Comparison of ENCODE assay signal across 8 mouse cellular contexts in the genomic region with DNA sequence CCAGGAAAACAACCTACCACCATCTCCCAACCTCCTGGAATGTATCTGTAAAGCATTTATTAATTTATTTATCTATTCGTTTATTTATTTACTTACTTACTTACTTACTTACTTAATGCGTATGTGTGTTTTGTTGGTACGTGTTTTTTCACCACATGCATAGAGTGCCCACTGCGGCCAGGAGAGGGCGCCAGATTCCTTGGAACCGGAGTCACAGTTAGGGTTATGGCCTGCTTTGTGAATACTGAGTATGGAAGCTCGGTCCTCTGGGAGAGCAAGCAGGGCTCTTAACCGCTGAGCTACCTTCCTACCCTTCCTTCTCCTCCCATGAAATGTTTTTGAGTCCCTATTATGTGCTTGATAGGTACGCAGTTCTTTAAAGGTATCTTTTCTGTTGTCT. TPM values are rescaled to one million over a fixed set of nuclear protein-coding genes. Genes with fewer than 3 reads are reported as not detected.
DNase-seq lines count a peak whose midpoint lies in the region; ATAC-seq lines count a peak whose summit lies in the region.

No protein-coding gene starts in this region.

- ATAC-seq in monocyte, adult 5-6 weeks (replicated peaks; ENCODE audit: insufficient number of reproducible peaks, low FRiP score, low TSS enrichment, poor library complexity, severe bottlenecking): no peak
- ATAC-seq in forebrain, embryonic 16.5 days: peak; percentile 62; the same call in 1 of the 2 replicates
- ATAC-seq in kidney, embryonic 14.5 days (ENCODE audit: low FRiP score, low TSS enrichment): peak; percentile 28; the same call in 1 of the 2 replicates
- peak; percentile 48; the same call in 1 of the 2 replicates for ATAC-seq in liver, embryonic 13.5 days (ENCODE audit: low read depth)

- no peaks in the 10 kb centered on the region for H3K9me3 ChIP-seq in forebrain, embryonic 16.5 days (ENCODE audit: control insufficient read depth, low read length)
- H3K9me3 ChIP-seq in kidney, embryonic 14.5 days (ENCODE audit: control insufficient read depth, low read length): no peaks in the 10 kb centered on the region
- H3K9me3 ChIP-seq in liver, embryonic 13.5 days (replicated peaks): no peaks in the 10 kb centered on the region

- H3K27ac ChIP-seq in forebrain, embryonic 16.5 days (ENCODE audit: low read length): no peak overlapping the region
- H3K27ac ChIP-seq in kidney, embryonic 14.5 days (ENCODE audit: low read depth, low read length): no peak overlapping the region
- no peak overlapping the region for H3K27ac ChIP-seq in liver, embryonic 13.5 days

- H3K4me3 ChIP-seq in forebrain, embryonic 16.5 days (replicated peaks; ENCODE audit: low read length): no peak overlapping the region
- H3K4me3 ChIP-seq in kidney, embryonic 14.5 days (ENCODE audit: low read length): no peak overlapping the region
- no peak overlapping the region for H3K4me3 ChIP-seq in liver, embryonic 13.5 days (replicated peaks)

- H3K4me2 ChIP-seq in forebrain, embryonic 16.5 days (ENCODE audit: low read length): no peak overlapping the region
- H3K4me2 ChIP-seq in kidney, embryonic 14.5 days (replicated peaks; ENCODE audit: low read depth, low read length): no peak overlapping the region
- H3K4me2 ChIP-seq in liver, embryonic 13.5 days: no peak overlapping the region

- peaks cover 15% of the 10 kb centered on the region for H3K4me1 ChIP-seq in forebrain, embryonic 16.5 days (replicated peaks; ENCODE audit: control insufficient read depth, insufficient read depth, low read length)
- H3K4me1 ChIP-seq in kidney, embryonic 14.5 days (ENCODE audit: control insufficient read depth, insufficient read depth, low read length): no peaks in the 10 kb centered on the region
- peaks cover 8% of the 10 kb centered on the region for H3K4me1 ChIP-seq in liver, embryonic 13.5 days (replicated peaks)

- peaks cover 17% of the 10 kb centered on the region; the same call in 1 of the 2 replicates for H3K27me3 ChIP-seq in forebrain, embryonic 16.5 days (replicated peaks; ENCODE audit: control insufficient read depth, insufficient read depth, low read length)
- H3K27me3 ChIP-seq in kidney, embryonic 14.5 days (ENCODE audit: control insufficient read depth, insufficient read depth, low read length): no peaks in the 10 kb centered on the region
- H3K27me3 ChIP-seq in liver, embryonic 13.5 days: peaks cover 8% of the 10 kb centered on the region; the same call in 1 of the 2 replicates

- H3K36me3 ChIP-seq in forebrain, embryonic 16.5 days (ENCODE audit: control insufficient read depth, insufficient read depth): no peaks in the 10 kb centered on the region
- no peaks in the 10 kb centered on the region for H3K36me3 ChIP-seq in kidney, embryonic 14.5 days (ENCODE audit: control insufficient read depth, insufficient read depth, low read length)
- no peaks in the 10 kb centered on the region for H3K36me3 ChIP-seq in liver, embryonic 13.5 days

- no peak overlapping the region for H3K9ac ChIP-seq in forebrain, embryonic 16.5 days (replicated peaks; ENCODE audit: low read depth, low read length)
- no peak overlapping the region for H3K9ac ChIP-seq in kidney, embryonic 14.5 days (ENCODE audit: low read depth, low read length)
- no peak overlapping the region for H3K9ac ChIP-seq in liver, embryonic 13.5 days

- peak; percentile 30 to 34 for DNase-seq in monocyte, adult 2 months (ENCODE audit: low read depth in 1 of 2, low spot score in 2 of 2)
- DNase-seq in brain, adult 2 months (ENCODE audit: low read depth, low spot score): peak; percentile 60
- peak; percentile 52 for DNase-seq in liver, embryonic 13.5 days
- DNase-seq in retina, postnatal 7 days (ENCODE audit: low read depth, low spot score): peak; percentile 58
- DNase-seq in yolk sac, embryonic 10.5 days (ENCODE audit: low spot score): peak; percentile 17

- 21% methylated on average over 9 of the region's 9 CpGs for WGBS in forebrain, embryonic 16.5 days
- WGBS in kidney, embryonic 14.5 days: 23% methylated on average over 9 of the region's 9 CpGs
- 16% methylated on average over 9 of the region's 9 CpGs for WGBS in liver, embryonic 13.5 days (ENCODE audit: insufficient replicate concordance)

RNA-seq across cellular contexts. Expression of gene Dnah3, which starts 3.3 kb away (rescaled TPM):
- total RNA-seq in monocyte, adult 5-6 weeks (2017): not detected in 3 replicates
- not detected in 2 replicates for polyA plus RNA-seq in forebrain, embryonic 16.5 days (2015; fragmentation: Nextera tagmentation; extraction: Ambion mirVana)
- polyA plus RNA-seq in kidney, embryonic 14.5 days (2014; fragmentation: Nextera tagmentation; extraction: Ambion mirVana): 0.04 TPM in 1 of 2 replicates, not detected in the other
- not detected in 2 replicates for polyA plus RNA-seq in liver, embryonic 13.5 days (2015; fragmentation: Nextera tagmentation; extraction: Ambion mirVana)

RNA-seq across cellular contexts. Expression of gene Tmem159, which starts 3.8 kb away (rescaled TPM):
- total RNA-seq in monocyte, adult 5-6 weeks (2017): 5.2 to 20.5 TPM (median 11.3 TPM) in 3 replicates
- 6.7 and 7.9 TPM in 2 replicates for polyA plus RNA-seq in forebrain, embryonic 16.5 days (2015; fragmentation: Nextera tagmentation; extraction: Ambion mirVana)
- polyA plus RNA-seq in kidney, embryonic 14.5 days (2014; fragmentation: Nextera tagmentation; extraction: Ambion mirVana): 28.6 and 30.5 TPM in 2 replicates
- 2.5 and 3.2 TPM in 2 replicates for polyA plus RNA-seq in liver, embryonic 13.5 days (2015; fragmentation: Nextera tagmentation; extraction: Ambion mirVana)

RNA-seq across cellular contexts. Expression of gene Zp2, which starts 46.7 kb away (rescaled TPM):
- total RNA-seq in monocyte, adult 5-6 weeks (2017): not detected in 3 replicates
- polyA plus RNA-seq in forebrain, embryonic 16.5 days (2015; fragmentation: Nextera tagmentation; extraction: Ambion mirVana): not detected in 2 replicates
- polyA plus RNA-seq in kidney, embryonic 14.5 days (2014; fragmentation: Nextera tagmentation; extraction: Ambion mirVana): not detected in 2 replicates
- not detected in 2 replicates for polyA plus RNA-seq in liver, embryonic 13.5 days (2015; fragmentation: Nextera tagmentation; extraction: Ambion mirVana)
